Mouse (Mus musculus) adipocyte (in vitro differentiated cells): ENCODE data around the gene Fam110a.

Experiments used
- DNase-seq: peaks from one replicate; pipeline ENCODE4 v3.0.0-alpha.2; 2016; ENCODE audit warnings: low spot score

The Fam110a gene

DNA sequence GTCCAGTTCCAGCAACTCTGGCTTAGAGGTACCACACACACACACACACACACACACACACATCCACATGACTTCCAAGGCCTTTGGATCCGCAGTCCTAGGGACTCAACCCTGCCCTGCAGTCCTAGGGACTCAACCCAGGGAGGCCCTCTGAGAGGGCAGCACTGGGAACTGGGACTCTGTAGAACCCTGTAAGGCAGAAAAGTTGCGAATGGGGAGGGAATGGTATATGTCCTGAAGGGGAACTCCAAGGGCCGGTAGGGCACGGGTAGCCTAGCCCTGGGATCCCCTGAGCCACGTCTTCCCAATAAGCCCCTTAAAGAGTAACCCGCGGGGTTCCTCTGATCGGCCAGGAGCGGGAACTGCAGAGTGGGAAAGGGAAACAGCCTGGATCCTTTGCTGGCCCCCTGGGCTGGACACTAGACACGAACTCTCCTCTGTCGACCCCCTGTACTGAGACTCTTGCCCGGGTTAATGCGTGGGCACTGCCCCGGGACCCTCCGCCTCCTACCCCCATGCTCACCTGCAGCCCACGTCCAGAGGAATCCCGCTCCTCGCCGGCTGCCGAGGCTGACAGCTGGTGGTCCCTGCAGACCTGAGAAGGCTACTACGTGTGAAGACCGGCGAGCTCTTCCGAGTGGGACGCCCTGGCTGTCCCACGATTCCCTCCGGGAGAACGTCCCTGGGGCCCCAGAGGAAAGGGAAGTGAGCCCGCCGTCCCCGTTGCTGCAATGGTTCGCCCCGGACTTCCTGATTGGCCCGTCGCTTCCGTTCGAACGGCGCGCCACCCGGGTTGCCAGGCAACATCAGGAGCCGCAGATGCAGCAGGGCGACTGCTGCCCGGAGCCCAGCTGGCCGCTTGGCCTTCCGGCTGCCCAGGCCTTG, at the start of gene Fam110a:
Fam110a (minus strand) TSS at position 750 of the 885 bp plus-strand sequence.
- peak; percentile 93 for DNase-seq

- DNase-seq: peak; percentile 72
Measured at GRCm38 (mm10) chr2:152029252-152030082, 49.4 kb upstream of the Fam110a start.

DNA sequence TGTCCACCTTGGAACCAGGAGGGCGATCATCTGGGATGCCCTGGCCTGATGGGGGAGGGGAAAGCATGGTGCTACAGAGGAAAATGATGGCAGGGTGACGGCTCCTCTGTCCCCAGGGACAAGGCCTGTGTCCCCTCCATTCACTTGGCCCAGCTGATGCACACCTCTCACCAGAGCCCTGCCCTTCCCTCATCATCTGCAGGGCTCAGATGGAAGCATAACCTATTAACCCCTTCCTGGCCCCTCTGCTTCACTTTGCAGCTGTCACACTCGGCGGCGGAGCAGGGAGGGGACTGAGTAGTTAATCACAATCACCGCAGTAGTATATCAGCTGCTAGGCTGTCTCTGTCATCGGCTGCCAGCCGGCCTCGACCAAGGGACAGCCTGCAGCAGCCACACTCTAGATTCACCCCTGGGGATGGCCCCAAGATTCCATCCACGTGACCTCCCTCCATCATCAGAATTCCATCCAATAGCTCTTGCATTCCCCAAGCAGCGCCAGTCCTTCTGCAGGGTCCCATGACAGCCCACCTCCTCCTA, 44.9 kb upstream of the Fam110a start:
- DNase-seq: no peak

DNA sequence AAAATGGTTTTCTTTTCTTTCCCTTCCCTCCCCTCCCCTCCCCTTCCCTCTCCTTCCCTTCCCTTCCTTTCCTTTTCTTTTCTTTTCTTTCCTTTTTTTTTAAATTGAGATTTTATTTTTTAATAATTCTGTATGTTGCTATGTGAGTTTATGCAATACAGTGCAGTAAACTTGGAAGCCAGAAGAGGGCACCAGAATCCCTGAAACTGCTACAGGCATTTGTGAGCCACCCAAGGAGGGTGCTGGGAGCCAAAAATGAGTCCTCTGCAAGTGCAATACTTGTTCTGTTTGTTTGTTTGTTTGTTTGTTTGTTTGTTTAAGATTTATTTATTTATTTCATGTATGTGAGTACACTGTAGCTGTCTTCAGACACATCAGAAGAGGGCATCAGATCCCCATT, 42.0 kb upstream of the Fam110a start:
- no peak for DNase-seq

DNA sequence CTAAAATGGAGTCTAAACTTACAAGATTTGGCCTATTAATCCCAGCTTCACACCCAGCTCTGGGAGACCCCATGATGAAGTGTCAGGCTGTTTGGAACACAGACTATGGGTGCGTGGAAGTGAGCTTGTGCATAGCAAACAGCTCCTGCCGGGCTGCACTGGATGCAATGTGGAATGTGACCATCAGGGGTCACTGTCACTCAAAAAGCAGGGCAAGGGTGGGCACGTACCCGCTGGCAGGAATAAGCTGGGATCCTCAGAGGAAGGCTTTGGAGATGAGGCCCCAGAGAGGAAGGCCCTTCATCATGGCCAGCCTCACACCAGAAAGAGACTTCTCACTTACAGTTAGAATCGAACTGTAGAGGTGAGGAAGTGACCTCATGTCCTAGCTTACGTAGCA, 40.2 kb upstream of the Fam110a start:
- DNase-seq: peak; percentile 26

GRCm38 (mm10) chr2:152016666-152017065, 36.6 kb upstream of the Fam110a start:
- no peak for DNase-seq

GRCm38 (mm10) chr2:152015997-152016396, 36.0 kb upstream of the Fam110a start:
- DNase-seq: no peak

DNA sequence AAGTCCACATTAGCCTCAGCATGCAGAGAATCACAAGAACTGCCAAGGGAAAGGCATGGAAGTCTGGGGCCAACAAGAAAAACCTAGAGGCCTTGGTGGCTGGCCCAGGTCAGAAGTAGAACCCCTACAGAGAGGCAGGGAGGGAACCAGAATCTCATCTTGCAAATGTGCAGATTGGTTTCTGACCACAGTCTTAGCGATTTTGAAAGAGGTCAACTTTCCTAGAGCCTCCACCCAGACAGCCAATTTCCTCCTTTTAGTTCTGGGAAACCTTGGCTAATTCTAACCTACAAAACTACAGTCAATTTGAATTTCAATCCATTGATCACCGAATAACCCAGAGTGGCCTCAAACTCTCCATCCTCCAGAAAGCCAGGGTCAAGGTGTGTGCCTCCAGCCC, 32.7 kb upstream of the Fam110a start:
- DNase-seq: no peak

GRCm38 (mm10) chr2:152012222-152012621, 32.2 kb upstream of the Fam110a start:
- DNase-seq: no peak

DNA sequence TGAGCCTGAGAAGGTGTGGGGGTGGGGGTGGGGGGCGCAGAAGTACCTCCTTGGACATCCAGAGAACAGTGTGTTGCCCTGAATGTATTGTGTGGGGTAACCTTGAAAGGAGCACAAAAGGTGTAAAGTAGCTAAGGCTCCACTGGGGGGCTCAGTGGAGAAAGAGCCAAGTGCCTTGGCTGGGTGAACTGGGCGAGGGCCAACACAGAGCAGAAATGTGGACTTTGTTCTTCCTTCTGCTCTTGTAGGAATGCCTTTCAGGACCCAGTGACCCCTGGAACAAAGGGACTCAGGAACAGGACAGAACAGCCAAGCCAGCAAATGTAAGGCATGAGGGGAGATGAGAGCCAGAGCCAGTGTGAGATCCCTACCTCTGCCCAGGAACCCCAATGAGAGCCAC, 31.7 kb upstream of the Fam110a start:
- peak; percentile 30 for DNase-seq

GRCm38 (mm10) chr2:152010661-152011060, 30.6 kb upstream of the Fam110a start:
- no peak for DNase-seq

GRCm38 (mm10) chr2:152010251-152010650, 30.2 kb upstream of the Fam110a start:
- no peak for DNase-seq

DNA sequence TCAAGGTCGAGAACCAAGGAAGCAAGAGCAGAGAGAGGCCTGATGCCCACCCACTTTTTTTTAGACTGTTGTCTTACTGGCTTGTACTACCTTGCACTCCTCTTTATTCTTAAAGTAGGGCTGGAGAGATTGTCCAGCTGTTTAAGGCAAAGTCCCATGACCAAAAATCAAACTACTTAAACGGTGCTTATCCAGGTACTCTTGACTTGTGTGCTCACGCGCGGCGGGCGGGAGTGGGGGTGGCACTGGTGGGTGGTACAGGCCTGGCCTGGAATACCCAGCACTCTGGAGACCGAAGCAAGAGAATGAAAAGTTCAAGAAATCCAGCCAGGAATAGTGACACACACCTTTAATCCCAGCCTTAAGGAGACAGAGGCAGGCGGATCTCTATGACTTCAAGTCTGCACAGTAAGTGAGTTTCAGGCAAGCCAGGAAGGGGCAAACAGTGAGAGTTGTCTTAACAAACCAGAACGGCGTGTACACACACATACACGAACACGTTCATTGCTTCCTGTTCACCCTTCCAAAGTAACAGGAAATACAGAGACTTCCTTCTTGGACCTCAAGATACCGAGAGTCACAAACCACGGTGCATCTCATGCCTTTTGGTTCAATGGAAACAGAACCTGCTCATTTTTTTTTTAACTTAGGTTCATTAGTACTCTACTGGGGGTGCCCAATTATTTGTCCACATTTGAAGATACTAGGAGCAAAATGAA, 29.2 kb upstream of the Fam110a start:
- no peak for DNase-seq

- DNase-seq: no peak
Measured at GRCm38 (mm10) chr2:152007783-152008182, 27.8 kb upstream of the Fam110a start.

DNA sequence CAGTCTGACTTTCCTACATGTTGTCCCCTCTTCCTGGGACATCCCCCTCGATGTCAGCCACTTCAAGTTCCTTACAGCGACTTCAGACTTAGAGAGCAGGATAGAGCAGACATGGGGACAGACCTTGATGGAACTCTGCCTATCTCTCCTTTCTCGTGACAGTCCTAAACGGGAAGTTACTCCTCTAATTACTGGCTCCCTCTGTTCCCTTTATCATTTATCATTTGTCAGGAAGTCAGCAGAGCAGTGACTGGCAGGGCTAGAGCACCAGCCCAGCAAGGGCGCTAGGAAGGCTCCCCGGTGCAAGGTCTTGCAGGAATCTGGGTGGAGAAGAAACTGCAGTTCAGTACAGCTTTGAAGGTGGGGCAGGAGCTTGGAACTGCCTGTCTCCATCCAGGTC, 22.5 kb upstream of the Fam110a start:
- no peak for DNase-seq

GRCm38 (mm10) chr2:152000735-152001134, 20.7 kb upstream of the Fam110a start:
- no peak for DNase-seq

- no peak for DNase-seq
Measured at GRCm38 (mm10) chr2:152000291-152000679, 20.3 kb upstream of the Fam110a start.

GRCm38 (mm10) chr2:151999669-152000290, 19.8 kb upstream of the Fam110a start:
- DNase-seq: no peak

DNA sequence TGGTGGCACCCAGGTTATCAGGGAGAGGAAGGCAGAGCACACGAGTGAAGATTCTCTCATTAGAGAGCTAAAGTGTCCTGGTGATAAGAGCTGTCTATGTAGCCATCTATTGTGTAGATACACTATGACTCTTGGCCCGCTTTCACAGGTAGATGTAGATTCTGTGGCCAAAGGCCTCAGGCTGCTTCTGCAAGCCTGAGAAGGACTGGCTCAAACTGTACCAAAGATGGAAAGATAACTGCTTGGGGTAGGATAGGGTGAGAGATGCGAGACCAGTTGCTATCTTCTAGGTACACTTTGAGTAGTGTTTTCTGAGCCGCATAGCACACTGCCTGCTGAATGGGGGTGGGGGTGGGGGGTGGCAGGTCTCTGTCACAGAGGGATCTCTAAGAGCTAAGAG, 18.9 kb upstream of the Fam110a start:
- no peak for DNase-seq

GRCm38 (mm10) chr2:151998505-151998899, 18.5 kb upstream of the Fam110a start:
- DNase-seq: no peak

DNA sequence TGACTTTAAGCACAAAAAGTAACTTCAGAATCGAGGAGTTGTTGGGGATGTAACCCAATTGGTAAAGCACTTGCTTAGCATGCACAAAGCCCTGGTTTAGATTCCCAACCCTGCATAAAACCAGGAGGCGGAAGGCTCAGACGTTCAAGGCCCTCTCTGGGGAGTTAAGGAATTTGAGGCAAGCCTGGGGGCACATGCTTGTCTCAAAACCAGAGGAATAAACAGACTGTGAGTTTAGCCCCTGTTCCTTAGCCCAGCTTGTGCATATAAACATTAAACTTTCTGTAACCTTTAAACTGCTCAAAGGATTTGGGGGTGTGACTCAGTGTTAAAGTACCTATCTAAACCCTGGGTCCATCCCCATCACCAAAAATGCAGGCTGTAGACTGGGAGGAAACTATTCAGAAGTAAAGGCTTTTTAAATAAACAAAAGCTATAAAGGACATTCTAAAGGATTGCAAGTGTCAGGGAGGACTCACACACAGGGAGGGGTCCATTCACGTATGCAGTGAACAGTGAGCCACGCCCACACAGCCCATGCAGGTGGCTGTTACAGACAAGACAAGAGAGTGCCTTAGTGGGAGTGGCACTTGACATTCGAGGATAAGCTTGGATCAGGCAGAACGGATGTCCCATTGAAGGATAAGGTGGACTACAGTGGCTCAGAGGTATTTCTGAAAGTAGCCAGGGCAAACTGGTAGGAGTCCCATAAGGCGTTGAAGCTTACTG, 17.9 kb upstream of the Fam110a start:
- no peak for DNase-seq
